Mouse (Mus musculus): ENCODE data around the gene Dynll1. TPM values are rescaled to one million over a fixed set of nuclear protein-coding genes. Genes with fewer than 3 reads are reported as not detected.

Dynll1 gene
- polyA plus RNA-seq, 1 experiment from 2014 or later, result 1,255 TPM

DNA sequence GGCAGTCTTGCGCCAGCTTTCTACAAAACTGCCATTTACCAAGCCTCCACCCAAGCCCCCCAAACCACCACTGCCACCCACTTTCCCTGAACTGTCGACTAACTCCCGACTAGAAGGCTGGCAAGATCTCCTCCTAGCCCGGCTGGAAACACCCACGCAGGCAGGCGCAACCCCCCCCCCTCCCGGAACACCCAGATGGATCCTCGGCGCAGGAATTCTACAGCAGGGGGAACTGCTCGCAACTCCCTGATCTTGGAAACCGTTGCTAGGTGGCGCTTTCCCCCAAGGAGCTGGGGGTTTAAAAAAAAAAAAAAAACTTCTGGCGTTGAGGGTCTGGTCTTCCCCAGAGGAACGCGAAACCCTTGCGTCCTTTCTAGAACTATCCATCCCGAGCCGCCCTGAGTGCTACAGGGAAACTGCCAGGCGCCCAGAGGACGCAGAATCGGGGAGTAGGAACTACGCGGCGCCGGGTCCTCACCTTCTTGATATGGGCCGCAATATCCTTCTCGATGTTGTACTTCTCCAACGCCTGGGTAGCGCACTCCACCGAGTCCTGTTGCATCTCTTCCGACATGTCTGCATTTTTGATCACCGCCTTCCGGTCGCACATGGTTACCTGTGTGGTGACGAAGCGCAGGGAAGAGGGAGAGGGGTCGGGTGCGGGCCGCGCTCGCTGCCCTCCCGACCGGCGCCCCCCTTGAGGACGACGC is 609 bp downstream of the Dynll1 start:
- H3K9me3 ChIP-seq, result no peaks in the 10 kb centered on the region
- ATAC-seq (ENCODE audit: low FRiP score, low read depth), result peak; percentile 56
- peak overlapping the region; percentile 93 for H3K27ac ChIP-seq (replicated peaks)

GRCm38 (mm10) chr5:115296347-115296746 is 4.5 kb downstream of the Dynll1 start:
- peaks cover 23% of the 10 kb centered on the region for H3K4me1 ChIP-seq (replicated peaks)
- no peak overlapping the region for H3K4me2 ChIP-seq
- ATAC-seq (ENCODE audit: low FRiP score, low read depth), result no peak
- 87% methylated on average over 10 of the region's 10 CpGs for WGBS
- no peak overlapping the region for H3K27ac ChIP-seq (replicated peaks)
- H3K4me3 ChIP-seq, result no peak overlapping the region
- H3K27me3 ChIP-seq, result no peaks in the 10 kb centered on the region
- H3K36me3 ChIP-seq, result peaks cover 52% of the 10 kb centered on the region
- no peak overlapping the region for H3K9ac ChIP-seq
- no peaks in the 10 kb centered on the region for H3K9me3 ChIP-seq

More for the DNA sequence above, 609 bp downstream of the Dynll1 start:
- Histone ChIP-seq H3K27me3 (no peaks in the 10 kb centered on the region), H3K4me3 (peak overlapping the region; percentile 89), H3K36me3 (peaks cover 30% of the 10 kb centered on the region), H3K4me2 (peak overlapping the region; percentile 63), H3K4me1 (replicated peaks) (peaks cover 31% of the 10 kb centered on the region), H3K9ac (peak overlapping the region; percentile 92)
- under 1% methylated on average over 45 of the region's 46 CpGs for WGBS

- Histone ChIP-seq H3K27me3 (no peaks in the 10 kb centered on the region), H3K9me3 (no peaks in the 10 kb centered on the region), H3K4me2 (no peak overlapping the region), H3K9ac (no peak overlapping the region), H3K27ac (replicated peaks) (no peak overlapping the region), H3K4me3 (no peak overlapping the region), H3K4me1 (replicated peaks) (peaks cover 18% of the 10 kb centered on the region), H3K36me3 (peaks cover 62% of the 10 kb centered on the region)
- 92% methylated on average over 8 of the region's 8 CpGs for WGBS
- ATAC-seq (ENCODE audit: low FRiP score, low read depth), result no peak
Observed at GRCm38 (mm10) chr5:115294173-115294572, 6.6 kb downstream of the Dynll1 start.

GRCm38 (mm10) chr5:115284735-115285134 is 16.1 kb downstream of the Dynll1 start:
- no peak overlapping the region for H3K27ac ChIP-seq (replicated peaks)
- H3K27me3 ChIP-seq, result no peaks in the 10 kb centered on the region
- no peak overlapping the region for H3K9ac ChIP-seq
- no peak for ATAC-seq (ENCODE audit: low FRiP score, low read depth)
- H3K4me1 ChIP-seq (replicated peaks), result peaks cover 7% of the 10 kb centered on the region
- WGBS, result 94% methylated on average over 3 of the region's 3 CpGs
- H3K36me3 ChIP-seq, result peaks cover 24% of the 10 kb centered on the region
- H3K9me3 ChIP-seq, result no peaks in the 10 kb centered on the region
- H3K4me2 ChIP-seq, result no peak overlapping the region
- H3K4me3 ChIP-seq, result no peak overlapping the region

- peak overlapping the region; percentile 75 for H3K27ac ChIP-seq (replicated peaks)
- H3K4me3 ChIP-seq, result peak overlapping the region; percentile 98
- H3K9ac ChIP-seq, result peak overlapping the region; percentile 92
- H3K27me3 ChIP-seq, result no peaks in the 10 kb centered on the region
- WGBS, result 8% methylated on average over 17 of the region's 17 CpGs
- H3K4me1 ChIP-seq (replicated peaks), result peaks cover 7% of the 10 kb centered on the region
- peak overlapping the region; percentile 93 for H3K4me2 ChIP-seq
- H3K9me3 ChIP-seq, result no peaks in the 10 kb centered on the region
- no peak for ATAC-seq (ENCODE audit: low FRiP score, low read depth)
- H3K36me3 ChIP-seq, result peaks cover 16% of the 10 kb centered on the region
Observed at GRCm38 (mm10) chr5:115280050-115280687, 20.6 kb downstream of the Dynll1 start.

DNA sequence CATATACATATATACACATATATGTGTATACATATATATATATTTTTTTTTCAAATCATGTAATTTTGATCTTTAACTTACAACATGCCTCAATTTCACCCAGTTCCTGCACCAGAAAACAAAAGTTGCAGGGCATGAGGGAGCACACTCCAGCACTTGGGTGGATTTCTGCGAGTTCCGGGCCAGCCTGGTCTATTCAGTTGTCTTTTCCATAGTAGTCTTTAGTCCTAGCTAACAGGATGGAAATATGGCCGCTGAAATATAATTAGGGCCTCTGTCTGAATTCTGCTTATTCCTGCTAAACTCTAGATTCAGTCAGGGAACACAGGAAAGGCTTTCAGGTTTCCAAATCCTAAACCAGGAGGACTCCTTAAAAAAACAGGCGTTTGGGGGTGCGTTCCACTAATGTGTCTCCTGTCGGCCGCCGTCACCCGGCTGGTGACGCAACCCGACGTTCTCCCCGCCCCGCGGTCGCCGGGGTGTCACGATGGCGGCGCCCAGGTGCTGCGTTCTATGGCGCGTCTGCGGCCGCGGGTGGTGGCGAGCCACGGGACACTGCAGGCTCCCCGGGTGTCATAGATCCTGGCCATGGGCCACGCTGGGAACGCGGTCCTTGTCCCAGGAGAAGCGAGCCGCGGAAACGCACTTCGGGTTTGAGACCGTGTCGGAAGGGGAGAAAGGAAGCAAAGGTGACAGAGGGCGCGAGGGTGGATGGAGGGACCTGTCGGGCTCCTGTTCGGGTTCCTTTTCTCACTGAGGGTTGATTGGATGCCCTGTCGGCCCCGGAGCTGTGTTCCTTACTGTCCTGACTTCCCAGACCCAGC is 21.4 kb downstream of the Dynll1 start, which contains the start of gene Coq5:
Gene Coq5 (plus strand): TSS at position 441 of the 824 bp plus-strand sequence.
- ATAC-seq (ENCODE audit: low FRiP score, low read depth), result peak; percentile 82

GRCm38 (mm10) chr5:115278785-115279184 is 22.0 kb downstream of the Dynll1 start:
- H3K27ac ChIP-seq (replicated peaks), result no peak overlapping the region
- peaks cover 5% of the 10 kb centered on the region; the same call in 1 of the 2 replicates for H3K36me3 ChIP-seq
- H3K4me3 ChIP-seq, result no peak overlapping the region
- WGBS, result 63% methylated on average over 2 of the region's 2 CpGs
- H3K9ac ChIP-seq, result no peak overlapping the region
- no peaks in the 10 kb centered on the region for H3K27me3 ChIP-seq
- H3K4me2 ChIP-seq, result no peak overlapping the region
- ATAC-seq (ENCODE audit: low FRiP score, low read depth), result no peak
- no peaks in the 10 kb centered on the region for H3K9me3 ChIP-seq
- peaks cover 8% of the 10 kb centered on the region for H3K4me1 ChIP-seq (replicated peaks)

More for the DNA sequence above, 21.4 kb downstream of the Dynll1 start, which contains the start of gene Coq5:
- Histone ChIP-seq H3K4me3 (peak within 1 kb of the TSS; percentile 98), H3K9ac (peak within 1 kb of the TSS; percentile 92), H3K4me1 (replicated peaks) (peaks cover 7% of the 10 kb centered on the region), H3K36me3 (peaks cover 11% of the 10 kb centered on the region), H3K27ac (replicated peaks) (peak within 1 kb of the TSS; percentile 75), H3K27me3 (no peaks in the 10 kb centered on the region), H3K9me3 (no peaks in the 10 kb centered on the region), H3K4me2 (peak within 1 kb of the TSS; percentile 93)
- 3% methylated on average over 40 of the region's 45 CpGs for WGBS

GRCm38 (mm10) chr5:115278053-115278452 is 22.7 kb downstream of the Dynll1 start:
- H3K27ac ChIP-seq (replicated peaks), result no peak overlapping the region
- peaks cover 15% of the 10 kb centered on the region for H3K4me1 ChIP-seq (replicated peaks)
- WGBS, result 88% methylated on average over 1 of the region's 1 CpGs
- no peak overlapping the region for H3K9ac ChIP-seq
- H3K27me3 ChIP-seq, result no peaks in the 10 kb centered on the region
- H3K4me3 ChIP-seq, result no peak overlapping the region
- no peaks in the 10 kb centered on the region for H3K9me3 ChIP-seq
- no peak for ATAC-seq (ENCODE audit: low FRiP score, low read depth)
- H3K36me3 ChIP-seq, result no peaks in the 10 kb centered on the region
- H3K4me2 ChIP-seq, result no peak overlapping the region

GRCm38 (mm10) chr5:115275998-115276397 is 24.8 kb downstream of the Dynll1 start:
- peaks cover 19% of the 10 kb centered on the region for H3K4me1 ChIP-seq (replicated peaks)
- WGBS, result 32% methylated on average over 14 of the region's 14 CpGs
- no peak overlapping the region for H3K27ac ChIP-seq (replicated peaks)
- no peak for ATAC-seq (ENCODE audit: low FRiP score, low read depth)
- no peak overlapping the region for H3K4me2 ChIP-seq
- no peaks in the 10 kb centered on the region for H3K27me3 ChIP-seq
- H3K36me3 ChIP-seq, result no peaks in the 10 kb centered on the region
- H3K9me3 ChIP-seq, result no peaks in the 10 kb centered on the region
- H3K4me3 ChIP-seq, result no peak overlapping the region
- H3K9ac ChIP-seq, result no peak overlapping the region

GRCm38 (mm10) chr5:115274771-115275170 is 26.0 kb downstream of the Dynll1 start:
- no peak overlapping the region for H3K4me2 ChIP-seq
- WGBS, result 97% methylated on average over 1 of the region's 1 CpGs
- no peaks in the 10 kb centered on the region for H3K36me3 ChIP-seq
- no peak for ATAC-seq (ENCODE audit: low FRiP score, low read depth)
- H3K4me3 ChIP-seq, result no peak overlapping the region
- peaks cover 25% of the 10 kb centered on the region for H3K4me1 ChIP-seq (replicated peaks)
- H3K27me3 ChIP-seq, result no peaks in the 10 kb centered on the region
- no peak overlapping the region for H3K9ac ChIP-seq
- no peaks in the 10 kb centered on the region for H3K9me3 ChIP-seq
- no peak overlapping the region for H3K27ac ChIP-seq (replicated peaks)

GRCm38 (mm10) chr5:115274353-115274752 is 26.4 kb downstream of the Dynll1 start:
- Histone ChIP-seq H3K4me2 (no peak overlapping the region), H3K9me3 (no peaks in the 10 kb centered on the region), H3K4me3 (no peak overlapping the region), H3K27ac (replicated peaks) (no peak overlapping the region), H3K9ac (no peak overlapping the region), H3K27me3 (no peaks in the 10 kb centered on the region), H3K4me1 (replicated peaks) (peaks cover 29% of the 10 kb centered on the region), H3K36me3 (no peaks in the 10 kb centered on the region)
- ATAC-seq (ENCODE audit: low FRiP score, low read depth), result no peak
- WGBS, result 69% methylated on average over 1 of the region's 1 CpGs

All from hindbrain, embryonic 15.5 days (tissue).